Mouse (Mus musculus) embryonic facial prominence, embryonic 13.5 days (tissue): ENCODE data around the gene Vmn2r89. TPM values are rescaled to one million over a fixed set of nuclear protein-coding genes. Genes with fewer than 3 reads are reported as not detected.

ENCODE experiments used
- ATAC-seq: fragments of 200-750 bp; cut with Nextera tagmentation; 2 replicates; pipeline ENCODE4 v1.8.0; 2017; ENCODE audit warnings: low read depth; ENCODE audit not compliant: insufficient number of reproducible peaks, insufficient read depth, low FRiP score, low TSS enrichment
- H3K27ac ChIP-seq: fragments of 300-500 bp; sonication (generic); 2 replicates; pipeline ENCODE4 v1.5.1; 2015; ENCODE audit warnings: moderate library complexity, mild to moderate bottlenecking, inconsistent platforms
- H3K27me3 ChIP-seq: fragments of 300-500 bp; sonication (generic); 2 replicates; pipeline ENCODE4 v1.6.1; 2015; ENCODE audit warnings: mild to moderate bottlenecking, inconsistent platforms
- H3K36me3 ChIP-seq: fragments of 300-500 bp; sonication (generic); 2 replicates; pipeline ENCODE4 v1.6.1; 2015; ENCODE audit warnings: mild to moderate bottlenecking, inconsistent platforms
- H3K4me1 ChIP-seq: fragments of 300-500 bp; sonication (generic); 2 replicates; pipeline ENCODE4 v1.6.1; 2015; ENCODE audit warnings: inconsistent platforms
- H3K4me2 ChIP-seq: fragments of 300-500 bp; sonication (generic); 2 replicates; pipeline ENCODE4 v1.6.1; 2015; ENCODE audit warnings: moderate library complexity, mild to moderate bottlenecking, inconsistent platforms
- H3K4me3 ChIP-seq: fragments of 300-500 bp; sonication (generic); 2 replicates; pipeline ENCODE4 v1.5.1; 2015; ENCODE audit warnings: mild to moderate bottlenecking, inconsistent platforms
- H3K9ac ChIP-seq: fragments of 300-500 bp; sonication (generic); 2 replicates; pipeline ENCODE4 v1.6.1; 2015; ENCODE audit warnings: mild to moderate bottlenecking, inconsistent platforms
- H3K9me3 ChIP-seq: fragments of 300-500 bp; sonication (generic); 2 replicates; pipeline ENCODE4 v1.6.1; 2016; ENCODE audit warnings: inconsistent platforms
- WGBS: fragments of 180-500 bp; shearing (Covaris S2); methylation state at CpG from one replicate; pipeline ENCODE4 v1.1.7; 2015; ENCODE audit warnings: mixed read lengths; 5-methylcytosine and 5-hydroxymethylcytosine counted together
- polyA plus RNA-seq: library from polyadenylated mRNA; unstranded; fragments of >200 nt; fragmentation: Nextera tagmentation; extraction: Ambion mirVana; gene quantifications from 2 replicates; pipeline ENCODE4 v1.2.1, GENCODE M21; 2015

The Vmn2r89 gene
- polyA plus RNA-seq, 1 experiment from 2014 or later = not detected

DNA sequence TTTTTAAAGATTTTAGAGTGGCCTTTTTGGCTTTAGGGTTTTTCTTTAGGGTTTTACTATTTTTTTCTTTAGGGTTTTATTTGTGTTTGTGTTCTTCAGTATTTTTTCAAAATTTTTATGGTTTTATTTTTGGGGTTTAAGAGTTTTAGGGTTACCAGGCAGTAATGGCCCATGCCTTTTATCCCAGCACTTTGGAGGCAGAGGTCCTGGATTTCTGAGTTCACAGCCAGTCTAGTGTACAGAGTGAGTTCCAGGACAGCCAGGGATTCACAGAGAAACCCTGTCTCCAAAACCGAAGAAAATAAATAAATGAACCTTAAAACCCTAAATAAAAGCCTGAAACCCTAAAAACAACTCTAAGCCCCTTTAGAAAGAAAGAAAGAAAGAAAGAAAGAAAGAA lies 34.5 kb downstream of the Vmn2r89 start:
- Histone ChIP-seq H3K4me2 (no peak overlapping the region), H3K4me1 (no peaks in the 10 kb centered on the region), H3K36me3 (no peaks in the 10 kb centered on the region), H3K4me3 (no peak overlapping the region), H3K9me3 (no peaks in the 10 kb centered on the region), H3K27ac (no peak overlapping the region), H3K27me3 (no peaks in the 10 kb centered on the region), H3K9ac (no peak overlapping the region)
- ATAC-seq = no peak
- WGBS = 88% methylated on average over 1 of the region's 1 CpGs

GRCm38 (mm10) chr14:51495781-51496180 lies 44.1 kb downstream of the Vmn2r89 start:
- Histone ChIP-seq H3K4me1 (no peaks in the 10 kb centered on the region), H3K4me3 (no peak overlapping the region), H3K4me2 (no peak overlapping the region), H3K36me3 (no peaks in the 10 kb centered on the region), H3K9me3 (no peaks in the 10 kb centered on the region), H3K27me3 (no peaks in the 10 kb centered on the region), H3K9ac (no peak overlapping the region), H3K27ac (no peak overlapping the region)
- 90% methylated on average over 2 of the region's 2 CpGs for WGBS
- no peak for ATAC-seq

DNA sequence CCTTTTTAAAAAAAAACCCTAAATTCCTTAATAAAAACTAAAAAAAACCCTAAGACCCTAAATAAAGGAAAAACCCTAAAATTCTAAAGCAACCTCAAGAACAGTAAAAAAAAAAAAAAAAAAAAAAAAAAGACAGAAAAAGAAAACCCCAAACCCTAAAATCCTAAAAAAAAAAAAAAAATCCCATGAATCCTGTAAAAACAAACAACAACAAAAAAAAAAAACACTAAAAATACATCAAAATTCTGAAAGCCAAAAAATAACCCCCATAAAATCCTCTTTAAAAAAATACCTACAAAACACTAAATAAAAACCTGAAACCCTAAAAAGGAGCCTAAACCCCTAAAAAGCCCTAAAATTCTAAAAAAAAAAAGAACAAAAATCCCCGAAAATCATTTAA lies 45.3 kb downstream of the Vmn2r89 start:
- no peak overlapping the region for H3K27ac ChIP-seq
- WGBS = 91% methylated on average over 1 of the region's 1 CpGs
- no peaks in the 10 kb centered on the region for H3K36me3 ChIP-seq
- H3K4me2 ChIP-seq = no peak overlapping the region
- no peaks in the 10 kb centered on the region for H3K9me3 ChIP-seq
- H3K9ac ChIP-seq = no peak overlapping the region
- no peaks in the 10 kb centered on the region for H3K27me3 ChIP-seq
- no peaks in the 10 kb centered on the region for H3K4me1 ChIP-seq
- no peak overlapping the region for H3K4me3 ChIP-seq
- no peak for ATAC-seq

DNA sequence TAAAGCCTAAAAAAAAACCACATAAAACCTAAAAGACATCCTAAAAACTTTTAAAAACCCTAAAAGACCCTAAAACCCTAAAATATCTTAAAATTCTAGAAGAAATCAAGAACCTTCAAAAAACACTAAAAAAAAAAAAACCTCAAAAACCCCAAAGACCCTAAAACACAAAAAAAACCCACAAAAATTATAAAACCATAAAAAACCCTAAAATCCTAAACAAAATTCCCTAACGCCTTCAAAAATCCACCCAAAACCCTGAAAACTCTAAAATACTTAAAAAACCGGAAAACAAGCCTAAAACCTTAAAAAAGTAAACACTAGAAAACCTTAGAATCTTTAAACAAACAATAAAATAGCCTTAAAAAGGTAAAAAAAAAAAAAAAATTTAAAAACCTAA lies 46.3 kb downstream of the Vmn2r89 start:
- Histone ChIP-seq H3K27me3 (no peaks in the 10 kb centered on the region), H3K4me2 (no peak overlapping the region), H3K9ac (no peak overlapping the region), H3K4me1 (no peaks in the 10 kb centered on the region), H3K9me3 (no peaks in the 10 kb centered on the region), H3K27ac (no peak overlapping the region), H3K4me3 (no peak overlapping the region), H3K36me3 (no peaks in the 10 kb centered on the region)
- WGBS = 84% methylated on average over 2 of the region's 2 CpGs
- ATAC-seq = no peak

DNA sequence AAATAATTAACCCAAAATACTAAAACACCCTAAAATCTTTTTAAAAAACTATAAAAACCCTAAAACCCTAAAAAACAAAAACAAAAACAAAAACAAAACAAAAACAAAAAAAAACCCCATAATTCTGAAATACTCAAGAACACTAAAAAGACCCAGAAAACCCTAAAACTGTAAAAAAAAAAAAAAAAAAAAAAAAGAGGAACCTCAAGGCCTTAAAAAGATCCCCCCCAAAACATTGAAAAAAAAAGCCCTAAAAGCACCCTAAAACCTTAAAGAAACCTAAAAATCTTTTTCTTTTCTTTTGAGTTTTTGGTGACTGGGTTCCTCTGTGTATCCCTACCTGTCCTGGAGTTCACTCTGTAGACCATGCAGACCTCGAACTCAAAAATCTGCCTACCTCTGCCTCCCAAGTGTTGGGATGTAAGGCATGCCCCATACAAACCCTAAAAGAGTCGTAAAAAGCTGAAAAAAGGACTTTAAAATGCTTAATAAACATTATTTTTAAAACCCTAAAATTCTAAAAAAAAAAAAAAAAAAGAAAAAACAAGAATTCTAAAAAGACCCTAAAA lies 48.1 kb downstream of the Vmn2r89 start:
- H3K4me1 ChIP-seq = no peaks in the 10 kb centered on the region
- H3K27ac ChIP-seq = no peak overlapping the region
- no peak overlapping the region for H3K4me2 ChIP-seq
- no peak for ATAC-seq
- no peaks in the 10 kb centered on the region for H3K36me3 ChIP-seq
- no peak overlapping the region for H3K4me3 ChIP-seq
- H3K27me3 ChIP-seq = no peaks in the 10 kb centered on the region
- H3K9me3 ChIP-seq = no peaks in the 10 kb centered on the region
- WGBS = 83% methylated on average over 2 of the region's 2 CpGs
- no peak overlapping the region for H3K9ac ChIP-seq

DNA sequence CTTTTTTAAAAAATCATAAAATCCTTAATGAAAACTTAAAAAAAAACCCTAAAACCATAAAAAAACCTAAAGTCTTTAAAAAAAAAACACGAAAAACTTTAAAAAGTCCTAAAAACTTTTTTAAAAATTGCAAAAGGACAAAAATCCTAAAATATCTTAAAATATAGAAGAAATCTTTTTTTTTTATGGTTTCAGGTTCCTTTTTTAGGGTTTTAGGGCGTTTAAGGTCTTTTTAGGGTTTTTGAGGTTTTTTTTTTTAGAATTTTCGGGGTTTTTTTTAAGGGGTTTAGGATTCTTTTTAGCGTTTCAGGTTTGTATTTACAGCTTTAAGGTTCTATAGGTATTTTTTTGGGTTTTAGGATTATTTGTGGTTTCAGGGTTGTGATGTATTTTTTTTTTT lies 48.8 kb downstream of the Vmn2r89 start:
- no peaks in the 10 kb centered on the region for H3K27me3 ChIP-seq
- H3K27ac ChIP-seq = no peak overlapping the region
- H3K9me3 ChIP-seq = no peaks in the 10 kb centered on the region
- no peak overlapping the region for H3K9ac ChIP-seq
- ATAC-seq = no peak
- 87% methylated on average over 4 of the region's 4 CpGs for WGBS
- H3K4me1 ChIP-seq = no peaks in the 10 kb centered on the region
- H3K4me3 ChIP-seq = no peak overlapping the region
- H3K36me3 ChIP-seq = no peaks in the 10 kb centered on the region
- H3K4me2 ChIP-seq = no peak overlapping the region

GRCm38 (mm10) chr14:51507416-51507815 lies 55.8 kb downstream of the Vmn2r89 start:
- no peaks in the 10 kb centered on the region for H3K36me3 ChIP-seq

More at GRCm38 (mm10) chr14:51507416-51507815, 55.8 kb downstream of the Vmn2r89 start:
- 94% methylated on average over 8 of the region's 8 CpGs for WGBS
- no peak overlapping the region for H3K27ac ChIP-seq
- H3K9ac ChIP-seq = no peak overlapping the region
- no peak overlapping the region for H3K4me3 ChIP-seq
- H3K4me1 ChIP-seq = no peaks in the 10 kb centered on the region
- no peak for ATAC-seq
- no peak overlapping the region for H3K4me2 ChIP-seq
- no peaks in the 10 kb centered on the region for H3K27me3 ChIP-seq
- H3K9me3 ChIP-seq = no peaks in the 10 kb centered on the region

Other genes with a start within 250 kb of the Vmn2r89 start
- gene Ear14, start 248.5 kb upstream of the Vmn2r89 start, polyA plus RNA-seq = not detected in 2 replicates
- not detected in 2 replicates for gene Rnase2a, start 195.7 kb upstream of the Vmn2r89 start, polyA plus RNA-seq
- gene Gm7247, start 90.1 kb upstream of the Vmn2r89 start, polyA plus RNA-seq = not detected in 2 replicates
- gene Vmn2r88, start 41.0 kb upstream of the Vmn2r89 start, polyA plus RNA-seq = not detected in 2 replicates
- gene Gm5622, start 100.9 kb downstream of the Vmn2r89 start, polyA plus RNA-seq = not detected in 2 replicates
- gene Gm17175, start 122.2 kb downstream of the Vmn2r89 start, polyA plus RNA-seq = not detected in 2 replicates
- gene Gm17174, start 140.3 kb downstream of the Vmn2r89 start, polyA plus RNA-seq = not detected in 2 replicates
- gene Gm17078, start 159.5 kb downstream of the Vmn2r89 start, polyA plus RNA-seq = not detected in 2 replicates
- gene Gm4181, start 183.8 kb downstream of the Vmn2r89 start, polyA plus RNA-seq = not detected in 2 replicates
- not detected in 2 replicates for gene Gm17079, start 243.6 kb downstream of the Vmn2r89 start, polyA plus RNA-seq